Mouse (Mus musculus): ENCODE results near the gene Mmp27. TPM values are rescaled to one million over a fixed set of nuclear protein-coding genes. Genes with fewer than 3 reads are reported as not detected.
A peak's percentile ranks its signal among the peaks of the same experiment; 100 is the strongest.

The Mmp27 gene
- total and polyA plus RNA-seq, 2 experiments from 2014 or later: not detected

GRCm38 (mm10) chr9:7602982-7603742 is 32.0 kb downstream of the Mmp27 start:
- Histone ChIP-seq H3K9ac (no peak overlapping the region), H3K36me3 (ENCODE audit: insufficient read depth) (no peaks in the 10 kb centered on the region), H3K27ac (ENCODE audit: low read depth, low read length) (no peak overlapping the region), H3K9me3 (ENCODE audit: low read length) (no peaks in the 10 kb centered on the region), H3K27me3 (ENCODE audit: insufficient read depth, low read length) (no peaks in the 10 kb centered on the region), H3K4me1 (ENCODE audit: insufficient read depth) (no peaks in the 10 kb centered on the region), H3K4me2 (ENCODE audit: low read depth) (no peak overlapping the region), H3K4me3 (ENCODE audit: low read depth, low read length) (no peak overlapping the region)
- WGBS: 3% methylated on average over 3 of the region's 3 CpGs
- ATAC-seq (peak; percentile 68), DNase-seq (peak; percentile 83)
- peak; percentile 97 for TF ChIP-seq CTCF (IDR thresholded peaks at IDR 0.05; ENCODE audit: low read depth)

GRCm38 (mm10) chr9:7604005-7604404 is 32.8 kb downstream of the Mmp27 start:
- Histone ChIP-seq H3K4me3 (ENCODE audit: low read depth, low read length) (no peak overlapping the region), H3K9ac (no peak overlapping the region), H3K9me3 (ENCODE audit: low read length) (no peaks in the 10 kb centered on the region), H3K27me3 (ENCODE audit: insufficient read depth, low read length) (no peaks in the 10 kb centered on the region), H3K36me3 (ENCODE audit: insufficient read depth) (no peaks in the 10 kb centered on the region), H3K4me1 (ENCODE audit: insufficient read depth) (no peaks in the 10 kb centered on the region), H3K27ac (ENCODE audit: low read depth, low read length) (no peak overlapping the region), H3K4me2 (ENCODE audit: low read depth) (no peak overlapping the region)
- TF ChIP-seq CTCF (IDR thresholded peaks at IDR 0.05; ENCODE audit: low read depth): no peak
- 72% methylated on average over 6 of the region's 6 CpGs for WGBS
- no peak for ATAC-seq
- no peak for DNase-seq

- no peak overlapping the region for H3K4me3 ChIP-seq (ENCODE audit: low read depth, low read length)
- WGBS: 85% methylated on average over 12 of the region's 12 CpGs
- no peaks in the 10 kb centered on the region for H3K9me3 ChIP-seq (ENCODE audit: low read length)
- H3K36me3 ChIP-seq (ENCODE audit: insufficient read depth): no peaks in the 10 kb centered on the region
- H3K9ac ChIP-seq: no peak overlapping the region
- no peak for ATAC-seq
- H3K27me3 ChIP-seq (ENCODE audit: insufficient read depth, low read length): no peaks in the 10 kb centered on the region
- H3K4me1 ChIP-seq (ENCODE audit: insufficient read depth): no peaks in the 10 kb centered on the region
- TF ChIP-seq CTCF (IDR thresholded peaks at IDR 0.05; ENCODE audit: low read depth): no peak
- H3K27ac ChIP-seq (ENCODE audit: low read depth, low read length): no peak overlapping the region
- no peak for DNase-seq
- no peak overlapping the region for H3K4me2 ChIP-seq (ENCODE audit: low read depth)
These were observed 34.4 kb downstream of the Mmp27 start for GRCm38 (mm10) chr9:7605638-7606037.

GRCm38 (mm10) chr9:7622582-7622981 is 51.4 kb downstream of the Mmp27 start:
- no peak overlapping the region for H3K27ac ChIP-seq (ENCODE audit: low read depth, low read length)
- no peak overlapping the region for H3K4me2 ChIP-seq (ENCODE audit: low read depth)
- 81% methylated on average over 3 of the region's 3 CpGs for WGBS
- DNase-seq: no peak
- no peak overlapping the region for H3K4me3 ChIP-seq (ENCODE audit: low read depth, low read length)
- H3K4me1 ChIP-seq (ENCODE audit: insufficient read depth): no peaks in the 10 kb centered on the region
- no peak for ATAC-seq
- no peak for TF ChIP-seq CTCF (IDR thresholded peaks at IDR 0.05; ENCODE audit: low read depth)
- no peak overlapping the region for H3K9ac ChIP-seq
- H3K9me3 ChIP-seq (ENCODE audit: low read length): no peaks in the 10 kb centered on the region
- no peaks in the 10 kb centered on the region for H3K27me3 ChIP-seq (ENCODE audit: insufficient read depth, low read length)
- H3K36me3 ChIP-seq (ENCODE audit: insufficient read depth): no peaks in the 10 kb centered on the region

GRCm38 (mm10) chr9:7627931-7628330 is 56.7 kb downstream of the Mmp27 start, which contains the start of gene Mmp20:
Gene Mmp20, plus strand, starts transcription at chr9:7628231.
- Histone ChIP-seq H3K4me1 (ENCODE audit: insufficient read depth) (no peaks in the 10 kb centered on the region), H3K27me3 (ENCODE audit: insufficient read depth, low read length) (no peaks in the 10 kb centered on the region), H3K4me2 (ENCODE audit: low read depth) (no peak within 1 kb of the TSS), H3K27ac (ENCODE audit: low read depth, low read length) (no peak within 1 kb of the TSS), H3K9ac (no peak within 1 kb of the TSS), H3K9me3 (ENCODE audit: low read length) (no peaks in the 10 kb centered on the region), H3K4me3 (ENCODE audit: low read depth, low read length) (no peak within 1 kb of the TSS), H3K36me3 (ENCODE audit: insufficient read depth) (no peaks in the 10 kb centered on the region)
- no peak for TF ChIP-seq CTCF (IDR thresholded peaks at IDR 0.05; ENCODE audit: low read depth)
- ATAC-seq: no peak
- no peak for DNase-seq

Other genes starting within 250 kb of the Mmp27 start
- gene Mmp12, start 227.0 kb upstream of the Mmp27 start, total RNA-seq (2014; rRNA removed): 0.62 TPM in 1 of 2 replicates, not detected in the other
- not detected in 2 replicates for gene Mmp12, start 227.0 kb upstream of the Mmp27 start, polyA plus RNA-seq (2015; fragmentation: Nextera tagmentation; extraction: Ambion mirVana)
- gene Mmp1b, start 183.3 kb upstream of the Mmp27 start, total RNA-seq (2014; rRNA removed): not detected in 2 replicates
- not detected in 2 replicates for gene Mmp1b, start 183.3 kb upstream of the Mmp27 start, polyA plus RNA-seq (2015; fragmentation: Nextera tagmentation; extraction: Ambion mirVana)
- gene Mmp3, start 125.6 kb upstream of the Mmp27 start, total RNA-seq (2014; rRNA removed): not detected in 2 replicates
- gene Mmp3, start 125.6 kb upstream of the Mmp27 start, polyA plus RNA-seq (2015; fragmentation: Nextera tagmentation; extraction: Ambion mirVana): not detected in 2 replicates
- gene Mmp10, start 69.0 kb upstream of the Mmp27 start, total RNA-seq (2014; rRNA removed): not detected in 2 replicates
- not detected in 2 replicates for gene Mmp10, start 69.0 kb upstream of the Mmp27 start, polyA plus RNA-seq (2015; fragmentation: Nextera tagmentation; extraction: Ambion mirVana)
- 0.90 TPM in 1 of 2 replicates, not detected in the other for gene Mmp8, start 12.9 kb upstream of the Mmp27 start, total RNA-seq (2014; rRNA removed)
- 0.10 and 0.19 TPM in 2 replicates for gene Mmp8, start 12.9 kb upstream of the Mmp27 start, polyA plus RNA-seq (2015; fragmentation: Nextera tagmentation; extraction: Ambion mirVana)
- gene Mmp20, start 56.8 kb downstream of the Mmp27 start, total RNA-seq (2014; rRNA removed): not detected in 2 replicates
- not detected in 2 replicates for gene Mmp20, start 56.8 kb downstream of the Mmp27 start, polyA plus RNA-seq (2015; fragmentation: Nextera tagmentation; extraction: Ambion mirVana)
- gene Mmp7, start 120.7 kb downstream of the Mmp27 start, total RNA-seq (2014; rRNA removed): not detected in 2 replicates
- not detected in 2 replicates for gene Mmp7, start 120.7 kb downstream of the Mmp27 start, polyA plus RNA-seq (2015; fragmentation: Nextera tagmentation; extraction: Ambion mirVana)
- gene Tmem123, start 192.6 kb downstream of the Mmp27 start, total RNA-seq (2014; rRNA removed): 13.7 and 19.8 TPM in 2 replicates
- gene Tmem123, start 192.6 kb downstream of the Mmp27 start, polyA plus RNA-seq (2015; fragmentation: Nextera tagmentation; extraction: Ambion mirVana): 13.9 TPM in 2 replicates